Mouse (Mus musculus) neutrophil, adult 5-6 weeks (primary cell): ENCODE measurements around the gene Col20a1. TPM values are rescaled to one million over a fixed set of nuclear protein-coding genes. Genes with fewer than 3 reads are reported as not detected.

ENCODE experiments used
- ATAC-seq: fragments of 151-379, 151-347 bp; 2 replicates; pipeline ENCODE4 v1.8.0; 2017; ENCODE audit warnings: mild to moderate bottlenecking, moderate TSS enrichment; ENCODE audit not compliant: insufficient number of reproducible peaks, poor library complexity, low FRiP score, severe bottlenecking; ENCODE audit errors: extremely low read depth
- total RNA-seq: library from RNA; stranded (forward); fragments of 200-1000 nt; gene quantifications from 2 replicates; pipeline ENCODE4 v1.2.3, GENCODE M21; 2017

Col20a1 gene
- total RNA-seq, 1 experiment from 2014 or later, result 1.6 TPM

GRCm38 (mm10) chr2:181048252-181048945 lies 62.1 kb downstream of the Col20a1 start:
- ATAC-seq, result no peak

- no peak for ATAC-seq
Measured at GRCm38 (mm10) chr2:181048986-181049385, 62.7 kb downstream of the Col20a1 start.

GRCm38 (mm10) chr2:181052171-181052570 lies 65.8 kb downstream of the Col20a1 start:
- no peak for ATAC-seq

GRCm38 (mm10) chr2:181057341-181057740 lies 71.0 kb downstream of the Col20a1 start:
- no peak for ATAC-seq

GRCm38 (mm10) chr2:181058193-181058592 lies 71.9 kb downstream of the Col20a1 start:
- ATAC-seq, result no peak

GRCm38 (mm10) chr2:181060127-181060526 lies 73.8 kb downstream of the Col20a1 start:
- ATAC-seq, result peak; percentile 56; the same call in 1 of the 2 replicates

GRCm38 (mm10) chr2:181065827-181066226 lies 79.5 kb downstream of the Col20a1 start:
- no peak for ATAC-seq

Other genes with a start within 250 kb of the Col20a1 start
- gene Bhlhe23, start 209.6 kb upstream of the Col20a1 start, total RNA-seq, result not detected in 2 replicates
- 28.0 and 32.9 TPM in 2 replicates for gene Ythdf1, start 65.6 kb upstream of the Col20a1 start, total RNA-seq
- gene Birc7, start 57.5 kb upstream of the Col20a1 start, total RNA-seq, result not detected in 2 replicates
- not detected in 2 replicates for gene Nkain4, start 31.8 kb upstream of the Col20a1 start, total RNA-seq
- 53.9 and 65.8 TPM in 2 replicates for gene Arfgap1, start 19.3 kb upstream of the Col20a1 start, total RNA-seq
- not detected in 2 replicates for gene Chrna4, start 57.0 kb downstream of the Col20a1 start, total RNA-seq
- not detected in 2 replicates for gene Kcnq2, start 148.8 kb downstream of the Col20a1 start, total RNA-seq
- not detected in 2 replicates for gene Eef1a2, start 170.5 kb downstream of the Col20a1 start, total RNA-seq
- 128 and 151 TPM in 2 replicates for gene Ppdpf, start 200.7 kb downstream of the Col20a1 start, total RNA-seq
- 0.12 and 0.74 TPM in 2 replicates for gene Ptk6, start 216.3 kb downstream of the Col20a1 start, total RNA-seq
- 1.2 and 1.7 TPM in 2 replicates for gene Srms, start 226.7 kb downstream of the Col20a1 start, total RNA-seq
- gene Fndc11, start 233.5 kb downstream of the Col20a1 start, total RNA-seq, result 0.58 TPM in 1 of 2 replicates, not detected in the other